Mouse (Mus musculus) embryonic facial prominence, embryonic 15.5 days (tissue): Measurements from ENCODE around the gene Ccdc47. TPM values are rescaled to one million over a fixed set of nuclear protein-coding genes. Genes with fewer than 3 reads are reported as not detected.

Source experiments
- polyA plus RNA-seq: library from polyadenylated mRNA; unstranded; fragments of >200 nt; fragmentation: Nextera tagmentation; extraction: Ambion mirVana; gene quantifications from 2 replicates; pipeline ENCODE4 v1.2.1, GENCODE M21; 2015

The Ccdc47 gene
- polyA plus RNA-seq, 1 experiment from 2014 or later = 88.9 TPM

Other genes with a start within 250 kb of the Ccdc47 start
- 1.0 and 1.3 TPM in 2 replicates for gene Ace, start 248.4 kb downstream of the Ccdc47 start, polyA plus RNA-seq
- gene Ace3, start 221.7 kb downstream of the Ccdc47 start, polyA plus RNA-seq = not detected in 2 replicates
- 0.76 and 0.98 TPM in 2 replicates for gene Kcnh6, start 208.2 kb downstream of the Ccdc47 start, polyA plus RNA-seq
- gene Dcaf7, start 179.5 kb downstream of the Ccdc47 start, polyA plus RNA-seq = 59.9 and 64.3 TPM in 2 replicates
- 9.2 and 10.1 TPM in 2 replicates for gene Taco1, start 150.3 kb downstream of the Ccdc47 start, polyA plus RNA-seq
- gene Map3k3, start 131.7 kb downstream of the Ccdc47 start, polyA plus RNA-seq = 27.5 and 27.6 TPM in 2 replicates
- gene Gm10840, start 55.5 kb downstream of the Ccdc47 start, polyA plus RNA-seq = 0.71 TPM in 1 of 2 replicates, not detected in the other
- gene Limd2, start 55.5 kb downstream of the Ccdc47 start, polyA plus RNA-seq = 250 and 257 TPM in 2 replicates
- gene Strada, start 14.2 kb downstream of the Ccdc47 start, polyA plus RNA-seq = 28.4 and 29.3 TPM in 2 replicates
- 71.1 and 77.5 TPM in 2 replicates for gene Ddx42, start 582 bp upstream of the Ccdc47 start, polyA plus RNA-seq
- gene Ftsj3, start 39.7 kb upstream of the Ccdc47 start, polyA plus RNA-seq = 53.7 and 54.7 TPM in 2 replicates
- gene Psmc5, start 39.8 kb upstream of the Ccdc47 start, polyA plus RNA-seq = 279 and 291 TPM in 2 replicates
- 120 TPM in 2 replicates for gene Smarcd2, start 56.6 kb upstream of the Ccdc47 start, polyA plus RNA-seq
- 0.46 and 0.71 TPM in 2 replicates for gene Tcam1, start 60.3 kb upstream of the Ccdc47 start, polyA plus RNA-seq
- not detected in 2 replicates for gene Gh, start 85.5 kb upstream of the Ccdc47 start, polyA plus RNA-seq
- 2.3 and 3.4 TPM in 2 replicates for gene Cd79b, start 98.4 kb upstream of the Ccdc47 start, polyA plus RNA-seq
- 0.59 and 0.68 TPM in 2 replicates for gene Scn4a, start 136.9 kb upstream of the Ccdc47 start, polyA plus RNA-seq
- 2.9 and 4.7 TPM in 2 replicates for gene Prr29, start 149.1 kb upstream of the Ccdc47 start, polyA plus RNA-seq
- 39.4 and 43.2 TPM in 2 replicates for gene Icam2, start 171.7 kb upstream of the Ccdc47 start, polyA plus RNA-seq